Mouse (Mus musculus): ENCODE measurements around the gene Epn2. TPM values are rescaled to one million over a fixed set of nuclear protein-coding genes. Genes with fewer than 3 reads are reported as not detected.

Gene Epn2
- 42.4 and 44.3 TPM in 2 replicates for polyA plus RNA-seq (2016; fragmentation: Nextera tagmentation; extraction: Ambion mirVana)

- Histone ChIP-seq H3K4me3 (peak within 1 kb of the TSS; percentile 89), H3K27me3 (no peaks in the 10 kb centered on the region), H3K9me3 (replicated peaks) (no peaks in the 10 kb centered on the region), H3K4me1 (peaks cover 23% of the 10 kb centered on the region), H3K9ac (peak within 1 kb of the TSS; percentile 94), H3K27ac (peak within 1 kb of the TSS; percentile 90), H3K36me3 (no peaks in the 10 kb centered on the region), H3K4me2 (replicated peaks) (peak within 1 kb of the TSS; percentile 83)
- ATAC-seq (ENCODE audit: low FRiP score), result peak; percentile 92
- under 1% methylated on average over 79 of the region's 93 CpGs for WGBS
These were observed at the start of gene Epn2 for GRCm38 (mm10) chr11:61578983-61579877. Gene Epn2 (minus strand): TSS chr11:61579687.

GRCm38 (mm10) chr11:61626509-61626908, 47.0 kb upstream of the Epn2 start:
- Histone ChIP-seq H3K9ac (no peak overlapping the region), H3K36me3 (no peaks in the 10 kb centered on the region), H3K9me3 (replicated peaks) (no peaks in the 10 kb centered on the region), H3K27me3 (no peaks in the 10 kb centered on the region), H3K4me1 (no peaks in the 10 kb centered on the region), H3K4me2 (replicated peaks) (no peak overlapping the region), H3K4me3 (no peak overlapping the region), H3K27ac (no peak overlapping the region)
- WGBS, result 93% methylated on average over 1 of the region's 1 CpGs
- no peak for ATAC-seq (ENCODE audit: low FRiP score)

GRCm38 (mm10) chr11:61625136-61625535, 45.6 kb upstream of the Epn2 start:
- Histone ChIP-seq H3K4me3 (no peak overlapping the region), H3K36me3 (no peaks in the 10 kb centered on the region), H3K9ac (no peak overlapping the region), H3K27me3 (no peaks in the 10 kb centered on the region), H3K4me1 (0 out of 2 replicates have a peak, but pooled peaks cover 4% of the 10 kb centered on the region), H3K9me3 (replicated peaks) (no peaks in the 10 kb centered on the region), H3K4me2 (replicated peaks) (no peak overlapping the region), H3K27ac (no peak overlapping the region)
- ATAC-seq (ENCODE audit: low FRiP score), result no peak
- WGBS, result 80% methylated on average over 7 of the region's 7 CpGs

GRCm38 (mm10) chr11:61620762-61621161, 41.3 kb upstream of the Epn2 start:
- H3K4me3 ChIP-seq, result peak overlapping the region; percentile 34
- H3K4me1 ChIP-seq, result peaks cover 14% of the 10 kb centered on the region
- H3K27ac ChIP-seq, result no peak overlapping the region
- H3K36me3 ChIP-seq, result no peaks in the 10 kb centered on the region
- peak overlapping the region; percentile 59 for H3K4me2 ChIP-seq (replicated peaks)
- no peak overlapping the region for H3K9ac ChIP-seq
- H3K27me3 ChIP-seq, result no peaks in the 10 kb centered on the region; the same call in 1 of the 2 replicates
- ATAC-seq (ENCODE audit: low FRiP score), result no peak
- H3K9me3 ChIP-seq (replicated peaks), result no peaks in the 10 kb centered on the region
- WGBS, result 59% methylated on average over 8 of the region's 8 CpGs

- Histone ChIP-seq H3K27ac (0 out of 2 replicates have a peak overlapping the region, but pooled peaks have one; percentile 41), H3K36me3 (no peaks in the 10 kb centered on the region), H3K4me2 (replicated peaks) (peak overlapping the region; percentile 59), H3K9me3 (replicated peaks) (no peaks in the 10 kb centered on the region), H3K9ac (peak overlapping the region; percentile 46), H3K27me3 (no peaks in the 10 kb centered on the region; the same call in 1 of the 2 replicates), H3K4me1 (peaks cover 19% of the 10 kb centered on the region), H3K4me3 (peak overlapping the region; percentile 34)
- WGBS, result 0% methylated on average over 17 of the region's 17 CpGs
- ATAC-seq (ENCODE audit: low FRiP score), result peak; percentile 76
These were observed 40.8 kb upstream of the Epn2 start for GRCm38 (mm10) chr11:61620254-61620670.

- no peaks in the 10 kb centered on the region for H3K36me3 ChIP-seq
- H3K27ac ChIP-seq, result 0 out of 2 replicates have a peak overlapping the region, but pooled peaks have one; percentile 41
- ATAC-seq (ENCODE audit: low FRiP score), result peak; percentile 68
- no peaks in the 10 kb centered on the region for H3K9me3 ChIP-seq (replicated peaks)
- WGBS, result 0% methylated on average over 16 of the region's 17 CpGs
- peak overlapping the region; percentile 34 for H3K4me3 ChIP-seq
- peak overlapping the region; percentile 59 for H3K4me2 ChIP-seq (replicated peaks)
- H3K9ac ChIP-seq, result peak overlapping the region; percentile 46
- H3K27me3 ChIP-seq, result no peaks in the 10 kb centered on the region; the same call in 1 of the 2 replicates
- peaks cover 20% of the 10 kb centered on the region for H3K4me1 ChIP-seq
These were observed 40.3 kb upstream of the Epn2 start for GRCm38 (mm10) chr11:61619791-61620241.

GRCm38 (mm10) chr11:61619356-61619755, 39.9 kb upstream of the Epn2 start:
- no peaks in the 10 kb centered on the region; the same call in 1 of the 2 replicates for H3K27me3 ChIP-seq
- peaks cover 20% of the 10 kb centered on the region for H3K4me1 ChIP-seq
- no peak for ATAC-seq (ENCODE audit: low FRiP score)
- H3K4me3 ChIP-seq, result peak overlapping the region; percentile 34
- no peaks in the 10 kb centered on the region for H3K36me3 ChIP-seq
- 16% methylated on average over 6 of the region's 6 CpGs for WGBS
- H3K27ac ChIP-seq, result no peak overlapping the region
- H3K9ac ChIP-seq, result no peak overlapping the region; the same call in 1 of the 2 replicates
- H3K9me3 ChIP-seq (replicated peaks), result no peaks in the 10 kb centered on the region
- peak overlapping the region; percentile 59 for H3K4me2 ChIP-seq (replicated peaks)

GRCm38 (mm10) chr11:61618571-61618970, 39.1 kb upstream of the Epn2 start:
- no peaks in the 10 kb centered on the region; the same call in 1 of the 2 replicates for H3K27me3 ChIP-seq
- no peak overlapping the region for H3K27ac ChIP-seq
- H3K36me3 ChIP-seq, result no peaks in the 10 kb centered on the region
- no peak overlapping the region for H3K9ac ChIP-seq
- peaks cover 20% of the 10 kb centered on the region for H3K4me1 ChIP-seq
- no peak overlapping the region for H3K4me2 ChIP-seq (replicated peaks)
- whole genome bisulfite sequencing, result 86% methylated on average over 8 of the region's 8 CpGs
- H3K4me3 ChIP-seq, result no peak overlapping the region
- no peaks in the 10 kb centered on the region for H3K9me3 ChIP-seq (replicated peaks)
- ATAC-seq (ENCODE audit: low FRiP score), result no peak

- Histone ChIP-seq H3K36me3 (no peaks in the 10 kb centered on the region), H3K27me3 (no peaks in the 10 kb centered on the region; the same call in 1 of the 2 replicates), H3K27ac (no peak overlapping the region), H3K9ac (no peak overlapping the region), H3K4me3 (no peak overlapping the region), H3K4me2 (replicated peaks) (no peak overlapping the region), H3K9me3 (replicated peaks) (no peaks in the 10 kb centered on the region), H3K4me1 (peaks cover 20% of the 10 kb centered on the region)
- 88% methylated on average over 8 of the region's 8 CpGs for WGBS
- ATAC-seq (ENCODE audit: low FRiP score), result no peak
These were observed 38.6 kb upstream of the Epn2 start for GRCm38 (mm10) chr11:61618131-61618530.

- WGBS, result 84% methylated on average over 7 of the region's 7 CpGs
- Histone ChIP-seq H3K4me2 (replicated peaks) (no peak overlapping the region), H3K36me3 (no peaks in the 10 kb centered on the region), H3K4me3 (no peak overlapping the region), H3K9me3 (replicated peaks) (no peaks in the 10 kb centered on the region), H3K27ac (no peak overlapping the region), H3K4me1 (peaks cover 20% of the 10 kb centered on the region), H3K27me3 (no peaks in the 10 kb centered on the region; the same call in 1 of the 2 replicates), H3K9ac (no peak overlapping the region)
- ATAC-seq (ENCODE audit: low FRiP score), result no peak
These were observed 37.9 kb upstream of the Epn2 start for GRCm38 (mm10) chr11:61617293-61617975.

GRCm38 (mm10) chr11:61616523-61617292, 37.2 kb upstream of the Epn2 start:
- no peak overlapping the region for H3K27ac ChIP-seq
- no peaks in the 10 kb centered on the region for H3K36me3 ChIP-seq
- no peak for ATAC-seq (ENCODE audit: low FRiP score)
- H3K4me2 ChIP-seq (replicated peaks), result 0 out of 2 replicates have a peak overlapping the region, but pooled peaks have one; percentile 51
- peaks cover 20% of the 10 kb centered on the region for H3K4me1 ChIP-seq
- H3K9me3 ChIP-seq (replicated peaks), result no peaks in the 10 kb centered on the region
- H3K4me3 ChIP-seq, result no peak overlapping the region
- H3K9ac ChIP-seq, result no peak overlapping the region
- H3K27me3 ChIP-seq, result no peaks in the 10 kb centered on the region; the same call in 1 of the 2 replicates
- WGBS, result 54% methylated on average over 9 of the region's 9 CpGs

All from hindbrain, embryonic 12.5 days (tissue).